Mouse (Mus musculus) testis, adult 2 months (tissue): ENCODE data around the gene Ly6g5c.
A peak's percentile ranks its signal among the peaks of the same experiment; 100 is the strongest.

Experiments
- CTCF ChIP-seq: fragments of 200-500 bp; IDR thresholded peaks from 2 replicates; pipeline ENCODE4 v1.5.1; 2012; ENCODE audit warnings: low read depth, mild to moderate bottlenecking, inconsistent platforms, low read length, moderate library complexity; ENCODE audit not compliant: control insufficient read depth, insufficient read depth, insufficient replicate concordance
- POLR2A ChIP-seq: fragments of 200-500 bp; IDR thresholded peaks from 2 replicates; pipeline ENCODE4 v1.6.1; 2012; ENCODE audit warnings: low read depth, mild to moderate bottlenecking, inconsistent platforms, low read length, moderate library complexity; ENCODE audit not compliant: control insufficient read depth

DNA sequence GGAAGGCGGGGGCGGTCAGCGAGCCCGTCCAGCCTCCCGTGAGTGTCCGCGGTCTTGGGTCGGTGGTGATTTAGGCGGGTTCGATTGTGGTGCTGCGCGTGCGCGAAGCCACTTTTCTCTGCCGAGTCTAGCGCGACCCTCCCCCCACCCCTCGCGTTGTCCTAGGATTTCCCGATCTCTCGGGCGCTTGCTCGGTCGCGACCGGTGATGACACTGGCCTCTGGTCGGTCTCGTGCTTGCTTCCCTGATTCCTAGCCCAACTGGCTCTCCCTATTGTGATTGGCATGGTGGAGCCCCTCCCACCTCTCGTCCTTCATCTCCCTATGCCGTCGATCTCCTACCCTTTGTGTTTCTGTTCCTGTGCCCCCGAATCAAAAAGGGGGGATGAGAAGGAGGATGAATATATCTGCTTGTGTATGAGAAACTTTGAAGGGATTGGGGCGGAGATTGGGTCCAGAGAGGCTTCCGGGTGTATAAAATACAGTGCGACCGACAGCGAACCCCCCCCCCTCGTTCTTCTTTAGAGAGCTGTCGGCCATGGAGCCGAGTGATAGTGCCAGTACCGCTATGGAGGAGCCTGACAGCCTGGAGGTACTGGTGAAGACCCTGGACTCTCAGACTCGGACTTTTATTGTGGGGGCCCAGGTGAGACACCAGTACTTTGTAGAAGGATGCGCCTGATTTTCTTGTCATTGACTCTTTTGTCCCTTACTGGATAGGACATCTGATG, 27.7 kb downstream of the Ly6g5c start:
- TF ChIP-seq CTCF (no peak), POLR2A (peak; percentile 28)
